Mouse (Mus musculus): ENCODE measurements at regions not wholly inside any gene's neighbourhood (a gene's known extent, or its start where the extent isn't known, plus 50 kb on each side); places are given as distances from the start of the nearest gene placed in this dataset.

DNA sequence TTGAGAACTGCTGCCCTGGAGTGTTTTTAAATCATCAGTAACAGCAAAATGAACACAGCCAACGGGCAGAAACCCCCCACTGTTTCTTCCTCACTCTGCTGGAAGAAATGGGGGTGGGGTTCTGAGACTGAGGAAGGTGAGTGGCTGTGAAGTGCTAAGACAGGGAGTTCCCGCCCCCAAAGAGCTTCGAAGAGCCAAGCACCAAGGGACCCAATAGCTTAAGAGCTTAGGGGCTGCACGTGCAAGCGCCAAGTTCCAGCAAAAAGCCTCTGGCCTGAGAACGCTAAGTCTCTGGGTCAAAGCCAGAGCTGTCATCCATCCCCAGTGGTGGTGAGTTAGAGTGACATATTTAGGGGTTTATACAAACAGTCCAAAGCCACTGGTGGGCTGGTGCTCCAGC lies 55.1 kb upstream of the Pcbd1 start:
- DNase-seq (ENCODE audit: low spot score in 2 of 2), result no peak

DNA sequence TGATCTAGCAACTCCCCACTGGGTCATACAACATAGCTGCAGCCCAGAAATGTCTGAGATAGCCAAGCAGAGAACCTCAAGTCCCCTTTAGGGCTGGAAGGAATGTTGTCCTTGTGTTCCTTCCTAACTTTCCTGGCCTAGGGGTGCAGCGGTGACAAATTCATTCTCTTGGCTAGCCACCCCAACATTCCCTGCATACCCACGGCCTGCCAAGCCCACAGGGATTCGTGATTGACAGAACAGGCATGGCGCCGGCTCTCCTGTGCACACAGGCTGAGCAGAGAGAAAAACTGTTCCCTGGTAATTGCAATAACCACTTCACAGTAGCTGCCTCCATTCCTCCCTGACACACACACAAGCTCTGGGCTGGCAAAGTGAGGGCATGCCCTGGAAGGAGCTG lies 60.5 kb upstream of the Pcbd1 start:
- no peak for DNase-seq (ENCODE audit: low spot score in 2 of 2)

DNA sequence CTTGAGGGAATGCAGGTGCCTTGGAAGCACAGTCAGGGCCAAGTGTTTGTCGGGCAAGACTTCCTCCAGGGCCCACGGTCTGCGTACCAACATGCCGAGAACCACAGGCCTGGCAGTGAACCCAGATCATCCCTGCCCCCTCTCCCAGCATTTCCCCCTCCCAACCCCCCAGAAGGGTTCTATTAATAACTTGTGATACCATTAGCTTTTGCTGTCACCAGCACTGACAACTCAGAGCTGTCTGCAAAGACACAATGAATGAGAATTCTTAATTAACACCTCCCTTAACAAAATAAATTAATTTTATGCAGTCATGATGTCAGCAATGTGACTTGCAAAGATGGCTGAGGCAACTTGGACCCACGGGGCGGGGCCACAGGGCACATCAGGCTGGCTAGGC lies 61.9 kb upstream of the Pcbd1 start:
- DNase-seq (ENCODE audit: low spot score in 2 of 2), result no peak

DNA sequence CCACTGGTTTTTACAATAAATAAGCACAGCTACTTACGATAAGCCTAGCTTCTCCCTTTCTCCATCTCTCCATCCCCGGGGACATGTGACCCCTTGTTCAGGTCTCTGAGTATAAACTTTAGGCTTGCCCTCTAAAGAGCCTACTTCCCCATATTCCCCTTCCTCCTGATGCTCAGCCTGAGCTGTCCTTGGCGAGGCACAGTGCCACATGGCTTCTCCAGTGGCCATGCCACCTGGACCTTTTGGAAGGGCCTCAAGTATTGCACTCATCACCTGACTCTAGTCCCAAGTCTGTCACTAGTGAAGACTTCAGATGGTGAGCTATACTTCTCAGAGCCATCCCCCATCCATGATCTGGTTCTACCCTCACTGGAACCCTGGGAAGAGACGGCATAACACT lies 64.1 kb upstream of the Pcbd1 start:
- DNase-seq (ENCODE audit: low spot score in 2 of 2), result no peak

DNA sequence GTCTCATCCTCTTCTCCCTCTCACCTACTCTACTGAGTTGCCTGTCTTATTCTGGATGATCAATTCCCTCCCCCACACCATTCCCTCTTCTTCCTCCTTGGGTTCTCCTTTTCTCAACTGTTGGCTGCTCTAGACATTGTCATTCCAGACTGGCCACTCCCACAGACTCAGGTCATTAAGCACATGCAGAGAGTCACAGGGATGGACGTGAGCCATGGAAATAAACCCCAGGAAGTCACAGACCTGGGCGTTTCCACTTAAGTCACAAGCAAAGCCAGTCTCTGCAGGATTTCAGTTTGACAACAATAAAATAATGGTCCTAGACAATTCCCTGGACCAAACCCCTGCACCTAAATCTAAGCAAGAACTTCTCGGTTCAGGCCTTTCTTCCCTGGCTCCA lies 65.0 kb upstream of the Pcbd1 start:
- no peak for DNase-seq (ENCODE audit: low spot score in 2 of 2)

DNA sequence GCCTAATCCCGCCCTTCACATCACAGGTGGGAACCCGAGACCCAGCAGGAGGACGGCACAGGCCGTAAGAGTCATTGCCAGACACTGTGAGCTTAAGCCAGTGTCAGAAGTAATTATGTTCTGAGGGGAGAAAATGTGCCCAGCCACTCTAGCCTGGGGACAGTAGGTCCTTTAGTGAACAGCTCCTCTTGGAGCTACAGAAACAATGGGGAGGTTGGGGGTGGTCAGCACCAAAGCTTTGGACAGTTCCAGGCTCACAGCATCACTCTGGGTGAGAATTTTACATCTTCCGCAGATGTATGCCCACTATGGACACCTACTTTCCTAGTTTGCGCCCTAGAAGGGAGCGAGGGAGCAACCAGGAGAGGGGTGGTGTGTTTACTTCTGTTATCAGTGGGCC lies 65.7 kb upstream of the Pcbd1 start:
- DNase-seq (ENCODE audit: low spot score in 2 of 2), result no peak

DNA sequence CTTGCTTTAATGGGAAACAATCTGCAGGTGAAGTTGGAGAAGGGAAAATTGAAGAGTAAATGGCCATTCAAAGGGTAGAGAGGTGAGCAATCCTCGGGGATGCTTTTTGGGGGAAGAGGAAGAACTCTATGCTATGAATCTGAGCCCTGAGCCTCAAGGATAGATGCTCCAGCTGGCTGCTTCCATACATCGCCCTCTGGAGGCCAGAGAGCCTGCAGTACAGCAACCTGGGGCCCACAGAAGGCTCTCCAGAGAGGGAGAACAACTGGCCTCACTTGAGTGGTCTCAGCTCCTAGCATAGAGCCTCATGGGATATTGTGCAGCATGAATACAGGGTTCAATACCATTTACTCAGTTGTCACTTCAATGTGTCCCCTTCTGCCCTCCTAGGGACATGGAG lies 69.6 kb upstream of the Pcbd1 start:
- peak in 1 of 2 experiments; percentile 38 for DNase-seq (ENCODE audit: low spot score in 2 of 2)

DNA sequence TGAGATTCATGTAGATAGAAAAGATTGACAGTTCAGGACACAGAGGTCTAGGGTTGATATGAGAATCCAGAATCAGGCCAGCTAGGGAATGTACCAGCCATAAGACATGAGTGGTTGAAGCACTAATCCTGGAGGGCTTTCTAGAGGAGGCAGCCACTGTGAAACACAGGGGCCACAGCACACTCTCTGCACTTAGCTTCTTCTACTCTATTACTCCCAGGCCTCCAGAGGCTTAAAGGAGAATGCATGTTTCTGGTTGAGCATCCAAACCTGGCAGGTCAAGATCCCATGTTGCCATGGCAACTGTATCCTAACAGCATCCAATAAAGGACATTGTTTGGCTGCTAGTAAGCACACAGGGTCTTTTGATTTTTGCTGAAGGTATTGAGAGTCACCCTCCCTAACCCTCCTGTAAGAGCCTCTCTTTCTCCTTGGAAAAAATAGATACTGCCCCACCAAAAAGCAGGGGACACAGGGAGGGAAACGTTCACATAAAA lies 76.9 kb upstream of the Pcbd1 start:
- no peak for DNase-seq (ENCODE audit: low spot score in 2 of 2)

DNA sequence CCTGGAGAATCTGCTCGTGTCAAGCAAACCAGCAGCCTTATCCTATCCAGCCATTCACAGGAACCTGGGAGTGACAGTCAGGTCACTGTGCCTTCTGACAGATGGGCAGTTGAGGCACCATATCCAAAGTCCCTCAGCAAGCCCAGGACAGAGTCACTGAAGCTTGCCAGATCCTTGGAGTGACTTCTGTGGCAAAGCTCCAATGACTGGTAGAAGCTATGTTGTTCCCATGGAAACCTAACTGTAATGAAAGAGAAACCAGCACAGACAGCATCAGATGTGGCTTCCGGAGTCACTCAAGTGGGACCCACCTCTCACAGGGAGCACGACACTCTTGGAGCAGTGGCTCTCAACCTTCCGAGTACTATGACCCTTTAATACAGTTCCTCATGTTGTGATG lies 78.4 kb upstream of the Pcbd1 start:
- no peak for DNase-seq (ENCODE audit: low spot score in 2 of 2)

DNA sequence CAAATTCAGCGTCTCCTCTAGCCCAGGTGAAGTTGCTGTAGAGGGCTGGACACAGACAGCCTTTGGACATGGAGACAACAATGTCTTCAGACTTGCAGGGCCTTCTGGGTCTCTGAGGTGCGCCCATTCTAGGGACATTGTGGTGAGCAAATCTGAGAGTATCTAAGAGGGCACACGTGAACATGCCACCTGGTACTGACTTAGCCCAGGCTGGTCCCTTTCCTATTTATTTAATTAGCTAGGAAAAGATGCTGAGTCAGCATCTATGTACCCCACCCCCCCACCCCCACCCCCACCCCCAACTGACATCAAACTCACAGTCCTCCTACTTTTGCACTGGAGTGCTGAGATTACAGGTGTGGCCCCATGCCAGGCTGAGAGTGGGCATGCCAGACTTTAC lies 81.7 kb upstream of the Pcbd1 start:
- DNase-seq (ENCODE audit: low spot score in 2 of 2), result no peak

DNA sequence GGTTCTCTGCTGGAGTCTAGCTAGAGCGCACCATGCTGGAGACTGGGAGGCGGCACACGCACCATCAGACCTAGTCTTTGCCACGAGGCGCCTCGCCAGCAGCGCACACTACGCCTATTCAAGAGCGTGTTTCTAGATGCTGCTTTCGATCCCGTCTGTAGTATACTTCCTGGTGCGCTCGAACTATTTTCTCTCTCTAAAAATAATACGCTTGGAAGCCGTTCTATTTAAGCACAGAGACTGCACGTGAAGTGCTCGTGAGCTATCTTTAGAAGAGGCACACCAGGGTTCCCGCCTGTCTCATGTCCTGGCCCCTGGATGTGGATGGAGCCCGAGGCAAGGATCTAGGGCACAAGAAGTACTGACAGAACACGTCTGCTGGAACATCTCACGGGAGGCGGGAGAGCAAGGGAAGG lies 87.4 kb upstream of the Pcbd1 start:
- DNase-seq (ENCODE audit: low spot score in 2 of 2), result peak in 1 of 2 experiments; percentile 5

DNA sequence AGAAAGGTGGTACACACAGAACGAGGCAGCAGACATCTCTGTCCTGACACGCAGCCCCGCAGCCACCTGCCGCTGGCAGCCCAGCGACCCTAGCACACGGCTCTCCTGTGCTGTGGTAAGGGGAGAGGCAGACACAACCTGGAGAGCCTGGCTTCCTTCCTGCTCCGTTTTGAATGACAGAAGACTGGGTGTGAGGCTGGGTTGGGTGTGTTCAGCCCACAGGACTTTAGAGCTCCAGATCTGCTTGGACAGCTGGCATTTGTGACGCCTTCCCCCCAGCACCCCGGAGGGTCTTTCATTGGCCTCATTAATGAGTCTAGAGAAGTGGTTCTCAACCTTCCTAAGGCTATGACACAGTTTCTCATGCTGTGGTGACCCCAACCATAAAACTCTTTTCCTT lies 91.7 kb upstream of the Pcbd1 start:
- no peak for DNase-seq (ENCODE audit: low spot score in 2 of 2)

DNA sequence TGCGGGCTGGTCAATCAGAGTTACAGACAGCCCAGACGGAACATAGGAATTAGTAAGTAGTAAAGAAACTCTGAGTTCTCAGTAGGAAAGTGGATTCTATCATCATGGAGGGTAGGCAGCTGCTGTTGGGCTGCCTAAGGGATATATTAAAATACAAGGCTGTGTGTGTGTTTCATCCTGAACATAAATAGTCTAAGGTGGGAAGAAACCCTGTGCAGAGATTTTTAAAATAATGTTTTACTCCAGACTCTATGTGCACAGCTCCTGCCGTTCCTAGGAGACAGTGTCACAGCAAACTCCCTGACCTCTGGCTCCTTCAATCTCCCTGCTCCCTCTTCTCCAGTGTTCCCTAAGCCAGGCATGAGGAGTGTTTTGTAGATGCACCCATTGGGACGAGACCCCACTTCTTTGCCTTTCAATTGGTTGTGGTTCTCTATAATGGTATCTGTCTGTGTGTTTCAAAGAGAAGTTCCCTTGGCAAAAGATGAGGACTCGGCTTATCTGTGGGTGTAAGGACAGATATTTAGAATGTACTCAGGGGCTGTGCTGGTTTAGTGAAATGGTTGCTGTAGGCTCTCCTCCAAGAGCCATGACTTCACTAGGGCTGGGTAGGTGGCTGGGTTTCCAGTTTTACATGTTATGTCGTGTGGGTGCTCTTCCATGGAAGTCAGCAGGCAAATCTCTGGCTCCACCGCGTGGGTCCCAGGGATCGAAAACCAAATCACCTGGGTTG lies 93.1 kb upstream of the Pcbd1 start:
- peak; percentile 13 to 42 for DNase-seq (ENCODE audit: low spot score in 2 of 2)

DNA sequence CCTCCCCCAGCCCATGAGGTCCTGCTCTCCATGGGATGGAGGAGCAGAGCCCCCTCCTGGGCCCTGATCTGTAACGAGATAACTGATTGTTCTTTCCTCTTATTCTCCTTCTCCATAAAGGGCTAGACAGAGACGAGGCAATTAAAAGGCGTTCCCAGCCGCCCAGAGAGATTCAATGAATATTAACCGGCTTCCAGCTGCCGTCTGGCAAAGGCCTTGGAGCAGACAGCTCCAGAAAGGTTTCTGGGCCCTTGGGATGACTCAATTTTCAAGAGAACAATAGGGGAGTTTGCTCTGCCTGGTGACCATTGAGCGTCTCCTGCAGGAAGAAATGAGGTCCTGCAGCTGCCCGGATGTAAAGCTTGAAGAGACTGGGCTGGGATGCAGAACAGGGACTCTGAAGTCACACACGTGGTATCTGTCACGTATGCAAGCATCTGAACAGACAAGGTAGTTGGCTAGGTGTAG lies 104.0 kb upstream of the Pcbd1 start:
- DNase-seq (ENCODE audit: low spot score in 2 of 2), result no peak

DNA sequence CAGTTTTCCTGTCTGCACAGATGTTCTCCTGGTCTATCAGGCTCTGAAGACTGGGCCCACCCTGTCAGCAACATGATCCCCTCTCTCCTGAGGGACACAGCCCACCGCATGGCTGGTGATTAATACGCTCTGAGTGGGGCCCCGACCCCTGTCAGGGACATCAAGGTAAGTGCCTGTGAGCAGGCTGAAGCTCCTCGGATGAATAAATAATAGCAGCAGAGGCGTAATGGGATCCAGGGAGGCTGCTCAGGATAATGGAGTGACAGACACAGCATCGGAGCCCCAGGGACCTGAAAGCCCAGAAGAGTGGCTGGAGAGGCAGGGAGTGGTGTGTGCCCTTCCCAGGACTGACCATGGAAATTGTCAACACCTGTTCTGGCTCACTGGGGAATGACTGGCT lies 107.4 kb upstream of the Pcbd1 start:
- no peak for DNase-seq (ENCODE audit: low spot score in 2 of 2)

DNA sequence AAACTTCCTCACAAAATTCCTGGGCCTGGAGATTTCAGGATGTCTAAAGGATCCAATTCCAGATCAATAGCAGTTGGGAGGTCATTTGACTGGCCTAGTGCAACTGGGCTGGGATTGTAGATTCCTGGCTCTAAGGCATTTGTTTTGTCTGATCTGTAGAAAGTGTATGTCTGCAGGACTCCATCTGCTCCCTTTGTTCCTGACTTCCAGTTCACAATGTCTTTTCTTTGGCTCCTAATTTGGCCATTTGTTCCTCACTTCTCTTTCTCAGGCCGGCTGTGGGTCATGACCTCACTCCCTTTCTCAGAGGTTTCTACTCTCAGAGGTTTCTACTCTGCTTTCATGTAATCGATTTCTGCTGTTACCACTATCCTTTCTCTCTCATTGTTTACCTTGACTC lies 115.5 kb upstream of the Pcbd1 start:
- DNase-seq (ENCODE audit: low spot score in 2 of 2), result no peak

DNA sequence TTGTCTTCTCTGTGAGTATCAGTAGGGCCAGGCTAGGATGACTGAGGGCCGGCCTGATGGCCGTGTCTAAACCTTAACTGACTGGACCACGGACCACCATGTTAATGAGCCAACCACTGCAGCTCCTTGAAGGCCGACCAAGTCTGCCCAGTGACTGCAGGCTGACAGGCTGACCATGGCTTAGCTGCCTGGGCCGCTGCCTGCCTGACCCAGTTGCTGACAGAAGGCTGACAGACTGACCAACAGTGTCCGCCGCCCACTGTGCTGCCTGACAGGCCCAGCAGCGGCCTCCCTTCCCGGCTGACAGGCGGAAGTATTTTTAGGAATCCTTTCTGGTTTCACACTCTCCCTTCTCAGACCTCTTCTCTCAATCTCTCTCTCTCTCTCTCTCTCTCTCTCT lies 124.3 kb upstream of the Pcbd1 start:
- DNase-seq (ENCODE audit: low spot score in 2 of 2), result no peak

DNA sequence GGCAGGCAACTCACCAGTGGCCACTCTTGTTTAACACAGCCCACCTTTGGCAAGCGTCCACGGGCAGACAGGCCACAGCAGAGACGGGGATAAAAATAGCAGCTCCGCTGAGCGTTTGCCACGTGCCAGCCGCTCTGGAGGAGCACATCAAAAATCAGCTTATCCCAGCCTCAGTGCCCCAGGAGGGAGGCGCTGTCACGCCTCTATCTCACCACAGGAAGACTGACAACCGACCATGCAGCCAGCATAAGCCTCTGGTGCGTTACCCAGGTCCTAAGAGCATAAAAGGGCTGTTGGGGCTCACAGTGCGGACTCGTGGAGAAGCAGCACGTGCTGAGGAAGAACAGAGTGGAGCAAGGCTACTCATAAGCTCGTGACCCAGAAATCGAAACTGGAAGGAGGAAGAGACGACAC lies 126.4 kb upstream of the Unc5b start:
- no peak for DNase-seq (ENCODE audit: low spot score in 2 of 2)

DNA sequence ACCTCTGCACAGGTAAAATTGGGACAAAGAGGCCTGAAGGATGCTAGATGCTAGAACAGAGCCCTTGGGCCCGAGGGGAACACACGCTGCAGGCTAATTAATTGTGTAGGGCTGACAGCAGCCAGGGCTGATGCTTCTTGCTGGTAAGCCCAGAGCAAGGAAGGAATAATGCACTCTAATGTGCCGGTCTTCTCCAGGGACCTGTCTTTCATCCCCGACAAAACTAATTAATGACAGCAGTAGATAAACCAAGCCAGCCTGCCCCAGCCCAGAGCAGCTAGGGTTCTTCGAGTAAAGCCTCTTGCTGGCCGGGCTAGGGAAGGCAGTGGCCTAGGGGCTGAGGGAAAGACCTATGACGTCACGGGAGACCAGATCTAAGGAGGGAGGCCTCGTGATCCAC lies 124.1 kb upstream of the Unc5b start:
- no peak for DNase-seq (ENCODE audit: low spot score in 2 of 2)

DNA sequence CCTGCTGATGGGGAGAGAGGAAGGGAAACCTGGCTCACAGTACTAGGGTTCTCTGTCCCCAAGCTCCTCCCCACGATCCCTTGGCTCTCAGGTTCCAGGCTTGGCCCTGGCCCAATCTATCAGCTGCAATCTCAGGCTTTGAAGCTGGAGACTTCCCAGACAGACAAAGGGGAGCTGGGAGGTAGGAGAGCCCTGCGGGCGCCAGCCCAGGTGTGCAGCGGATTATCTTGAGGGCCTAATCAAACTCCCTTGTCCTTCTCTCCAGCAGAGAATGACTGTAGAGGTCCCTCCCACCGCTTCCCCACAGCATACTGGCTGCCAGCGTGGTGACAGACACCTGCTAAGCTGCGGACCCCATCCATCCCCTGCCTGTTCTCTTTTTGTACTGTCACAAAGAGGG lies 121.1 kb upstream of the Unc5b start:
- no peak for DNase-seq (ENCODE audit: low spot score in 2 of 2)

DNA sequence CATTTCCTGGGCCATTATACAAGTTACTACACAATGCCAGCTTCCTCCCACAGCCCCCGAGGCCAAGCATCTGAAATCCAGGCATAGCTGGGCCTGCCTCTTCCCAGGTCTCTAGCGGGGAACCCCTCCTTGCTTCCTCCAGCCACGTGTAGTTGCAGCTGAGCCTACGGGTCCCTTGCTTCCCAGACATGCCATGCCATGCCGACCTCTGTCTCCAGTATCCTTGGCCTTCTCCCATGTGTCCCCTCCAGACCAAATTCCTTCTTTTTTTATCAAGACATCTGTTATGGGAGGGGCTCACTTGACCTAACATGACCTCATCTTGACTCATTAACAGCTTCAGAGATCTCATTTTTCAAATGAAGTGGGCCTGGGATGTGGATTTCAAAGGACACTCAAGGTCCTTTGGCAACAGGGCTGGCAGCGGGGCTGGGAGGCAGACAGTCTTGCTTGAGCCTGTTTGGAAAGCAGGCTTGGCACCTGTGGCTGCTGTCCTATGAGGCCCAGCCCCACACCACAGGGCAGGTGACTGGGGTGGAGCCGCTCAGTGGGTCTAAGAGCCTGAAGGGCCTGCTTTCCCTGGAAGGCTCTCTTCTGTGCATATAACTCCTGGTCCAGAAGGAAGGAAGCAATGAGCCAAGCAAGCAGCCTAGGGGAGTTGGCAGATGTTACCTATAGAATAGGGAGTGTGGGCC lies 117.7 kb upstream of the Unc5b start:
- no peak for DNase-seq (ENCODE audit: low spot score in 2 of 2)

DNA sequence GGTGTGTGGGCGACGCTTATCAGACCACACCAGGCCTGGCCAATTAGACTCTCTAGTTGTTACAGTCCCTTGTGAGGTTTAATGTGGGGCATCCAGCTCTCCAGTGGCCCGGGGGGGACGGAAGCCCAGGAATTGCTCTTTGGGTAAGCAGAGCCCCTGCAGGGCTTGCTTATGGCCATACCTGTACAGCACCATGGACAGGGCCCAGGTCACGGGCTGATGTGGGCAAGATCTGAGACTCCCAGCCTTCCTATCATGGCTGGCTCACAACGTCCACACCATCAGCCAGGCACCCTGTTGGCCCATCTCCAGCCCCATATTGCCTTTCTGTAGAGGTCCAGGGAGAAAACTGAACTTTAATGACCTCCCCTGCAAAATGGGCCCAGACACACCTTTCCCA lies 111.7 kb upstream of the Unc5b start:
- no peak for DNase-seq (ENCODE audit: low spot score in 2 of 2)

DNA sequence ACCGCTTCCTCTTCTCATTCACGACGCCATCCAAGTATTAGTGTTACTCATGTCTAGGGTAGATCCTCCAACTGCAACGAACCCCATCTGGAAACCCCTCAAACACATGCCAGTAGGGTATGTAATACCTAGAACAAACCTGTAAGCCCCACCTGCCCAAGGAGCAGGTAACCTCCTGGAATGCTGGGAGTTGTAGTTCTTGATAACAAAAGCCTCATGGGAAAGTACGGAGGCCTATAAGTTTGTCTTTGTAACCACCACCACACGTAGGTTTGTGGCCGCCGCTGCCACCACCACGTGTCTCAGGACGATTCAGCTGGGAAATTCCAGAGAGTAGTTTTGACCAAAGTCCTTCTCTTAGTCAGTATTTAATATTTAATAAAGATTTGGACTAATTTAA lies 107.4 kb upstream of the Unc5b start:
- DNase-seq (ENCODE audit: low spot score in 2 of 2), result no peak

DNA sequence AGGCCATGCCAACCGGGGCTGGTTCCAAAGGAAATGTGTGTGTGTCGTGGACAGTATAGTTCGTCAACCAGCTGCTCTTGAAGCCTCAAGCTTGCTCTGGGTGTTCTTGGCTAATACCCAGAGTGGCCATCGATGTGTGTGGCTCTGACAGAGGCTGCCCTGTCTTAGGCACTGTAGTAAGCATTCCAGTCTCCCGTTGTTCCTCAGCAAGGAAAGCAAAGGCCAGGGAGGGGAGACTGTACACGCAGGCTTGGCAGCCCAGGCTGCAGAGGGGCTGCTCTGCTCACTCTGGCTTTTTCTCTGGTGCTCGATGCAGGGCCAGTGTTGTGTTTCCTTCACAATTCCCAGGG lies 106.1 kb upstream of the Unc5b start:
- no peak for DNase-seq (ENCODE audit: low spot score in 2 of 2)

Data from left cerebral cortex, adult 9 months (tissue).